Comparison of ENCODE assay signal across 8 mouse cellular contexts in the genomic region with DNA sequence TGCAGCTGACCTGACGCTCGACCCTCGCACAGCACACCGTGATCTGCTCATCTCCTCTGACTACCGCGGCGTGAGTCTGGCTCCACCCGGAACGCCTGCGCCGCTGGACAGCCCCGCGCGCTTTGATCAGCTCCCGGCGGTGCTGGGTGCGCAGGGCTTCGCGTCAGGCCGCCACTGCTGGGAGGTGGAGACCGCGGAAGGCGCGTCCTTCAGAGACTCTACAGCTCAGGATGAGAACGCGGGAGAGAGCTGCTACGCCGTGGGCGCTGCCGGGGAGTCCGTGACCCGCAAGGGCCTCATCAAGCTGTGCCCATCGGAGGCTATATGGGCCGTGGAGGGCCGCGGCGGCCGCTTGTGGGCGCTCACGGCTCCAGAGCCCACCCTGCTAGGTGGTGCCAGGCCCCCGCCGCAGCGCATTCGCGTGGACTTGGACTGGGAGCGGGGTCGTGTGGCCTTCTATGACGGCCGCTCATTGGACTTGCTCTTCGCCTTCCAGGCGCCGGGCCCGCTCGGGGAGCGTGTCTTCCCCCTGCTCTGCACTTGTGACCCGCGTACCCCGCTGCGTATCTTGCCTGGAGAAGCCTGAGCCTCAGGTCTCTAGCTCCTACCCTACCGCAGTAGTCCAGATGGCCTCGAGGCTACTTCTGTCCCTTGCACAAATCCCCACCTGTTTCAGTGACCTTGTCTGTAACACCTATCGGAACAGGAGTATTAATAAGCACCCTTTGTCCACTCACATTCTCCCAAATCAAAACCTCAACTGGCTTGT. TPM values are rescaled to one million over a fixed set of nuclear protein-coding genes. Genes with fewer than 3 reads are reported as not detected.
A peak's percentile ranks its signal among the peaks of the same experiment; 100 is the strongest.
DNase-seq lines count a peak whose midpoint lies in the region; ATAC-seq and TF ChIP-seq lines count a peak whose summit lies in the region.

No protein-coding gene starts in this region.

- 3% methylated on average over 62 of the region's 62 CpGs for WGBS in spleen, adult 2 months
- WGBS in hindbrain, postnatal 0 days, result 1% methylated on average over 62 of the region's 62 CpGs
- WGBS in limb, embryonic 10.5 days, result 2% methylated on average over 62 of the region's 62 CpGs
- WGBS in midbrain, embryonic 14.5 days, result under 1% methylated on average over 62 of the region's 62 CpGs
- 2% methylated on average over 62 of the region's 62 CpGs for WGBS in stomach, postnatal 0 days

- no peak for TF ChIP-seq POLR2A in spleen, adult 2 months (IDR thresholded peaks at IDR 0.05; ENCODE audit: low read depth, low read length)

- peak overlapping the region; percentile 36 for H3K4me3 ChIP-seq in spleen, adult 2 months (ENCODE audit: extremely low read depth, insufficient read depth, insufficient read length)
- peak overlapping the region; percentile 44 for H3K4me3 ChIP-seq in hindbrain, postnatal 0 days (ENCODE audit: low read length)
- peak overlapping the region; percentile 60 for H3K4me3 ChIP-seq in limb, embryonic 10.5 days
- peak overlapping the region; percentile 53 for H3K4me3 ChIP-seq in midbrain, embryonic 14.5 days (replicated peaks; ENCODE audit: low read depth, low read length)
- H3K4me3 ChIP-seq in stomach, postnatal 0 days (ENCODE audit: low read depth, low read length), result peak overlapping the region; percentile 50

- H3K4me2 ChIP-seq in hindbrain, postnatal 0 days (ENCODE audit: low read depth, low read length), result peak overlapping the region; percentile 92
- H3K4me2 ChIP-seq in midbrain, embryonic 14.5 days (ENCODE audit: low read length), result peak overlapping the region; percentile 94
- H3K4me2 ChIP-seq in stomach, postnatal 0 days (replicated peaks; ENCODE audit: low read depth), result peak overlapping the region; percentile 96

- peaks cover 6% of the 10 kb centered on the region for H3K27me3 ChIP-seq in spleen, adult 2 months (ENCODE audit: control insufficient read depth, insufficient read depth, low read length)
- H3K27me3 ChIP-seq in hindbrain, postnatal 0 days (ENCODE audit: insufficient read depth, low read length), result peaks cover 6% of the 10 kb centered on the region; the same call in 1 of the 2 replicates
- peaks cover 57% of the 10 kb centered on the region for H3K27me3 ChIP-seq in limb, embryonic 10.5 days (ENCODE audit: low read depth, poor library complexity, severe bottlenecking)
- peaks cover 24% of the 10 kb centered on the region for H3K27me3 ChIP-seq in midbrain, embryonic 14.5 days (ENCODE audit: control insufficient read depth, insufficient read depth, low read length)
- no peaks in the 10 kb centered on the region; the same call in 1 of the 2 replicates for H3K27me3 ChIP-seq in stomach, postnatal 0 days (ENCODE audit: control insufficient read depth, insufficient read depth, low read length)

- peaks cover 3% of the 10 kb centered on the region; the same call in 1 of the 2 replicates for H3K4me1 ChIP-seq in spleen, adult 2 months (ENCODE audit: control insufficient read depth, insufficient read depth, insufficient read length)
- peaks cover 19% of the 10 kb centered on the region for H3K4me1 ChIP-seq in hindbrain, postnatal 0 days (ENCODE audit: insufficient read depth, low read length)
- H3K4me1 ChIP-seq in limb, embryonic 10.5 days, result peaks cover 49% of the 10 kb centered on the region
- peaks cover 16% of the 10 kb centered on the region for H3K4me1 ChIP-seq in midbrain, embryonic 14.5 days (ENCODE audit: control insufficient read depth, insufficient read depth, low read length)
- no peaks in the 10 kb centered on the region for H3K4me1 ChIP-seq in stomach, postnatal 0 days (replicated peaks; ENCODE audit: control insufficient read depth, insufficient read depth)

- no peak overlapping the region for H3K27ac ChIP-seq in spleen, adult 2 months (ENCODE audit: insufficient read depth, low read length)
- H3K27ac ChIP-seq in hindbrain, postnatal 0 days, result peak overlapping the region; percentile 78
- peak overlapping the region; percentile 77 for H3K27ac ChIP-seq in limb, embryonic 10.5 days
- peak overlapping the region; percentile 80 for H3K27ac ChIP-seq in midbrain, embryonic 14.5 days (replicated peaks; ENCODE audit: low read depth, low read length)
- H3K27ac ChIP-seq in stomach, postnatal 0 days (replicated peaks), result no peak overlapping the region; the same call in 1 of the 2 replicates

- H3K36me3 ChIP-seq in spleen, adult 2 months (ENCODE audit: control insufficient read depth, insufficient read depth, low read length), result peaks cover 12% of the 10 kb centered on the region
- peaks cover 5% of the 10 kb centered on the region for H3K36me3 ChIP-seq in hindbrain, postnatal 0 days (ENCODE audit: insufficient read depth, low read length)
- peaks cover 16% of the 10 kb centered on the region for H3K36me3 ChIP-seq in limb, embryonic 10.5 days
- H3K36me3 ChIP-seq in midbrain, embryonic 14.5 days (ENCODE audit: control insufficient read depth, insufficient read depth, low read length), result peaks cover 17% of the 10 kb centered on the region
- H3K36me3 ChIP-seq in stomach, postnatal 0 days (ENCODE audit: control insufficient read depth, insufficient read depth, low read length), result no peaks in the 10 kb centered on the region

- H3K9me3 ChIP-seq in hindbrain, postnatal 0 days (ENCODE audit: low read length), result no peaks in the 10 kb centered on the region
- no peaks in the 10 kb centered on the region for H3K9me3 ChIP-seq in limb, embryonic 10.5 days (replicated peaks)
- no peaks in the 10 kb centered on the region for H3K9me3 ChIP-seq in midbrain, embryonic 14.5 days (ENCODE audit: control insufficient read depth, low read length)
- no peaks in the 10 kb centered on the region for H3K9me3 ChIP-seq in stomach, postnatal 0 days (ENCODE audit: control insufficient read depth, low read length)

- DNase-seq in spleen, adult 2 months (ENCODE audit: low read depth in 1 of 2, low spot score in 2 of 2), result peak in 1 of 2 experiments; percentile 18
- no peak for DNase-seq in spleen, adult 12 weeks (ENCODE audit: low spot score)
- DNase-seq in cerebellum, postnatal 4 days (ENCODE audit: low spot score in 2 of 2), result peak; percentile 49 to 70
- peak; percentile 23 to 28 for DNase-seq in gastrocnemius, adult 8-10 months (ENCODE audit: low spot score in 2 of 2)
- peak; percentile 79 for DNase-seq in hindbrain, postnatal 0 days (ENCODE audit: low spot score)
- DNase-seq in limb, embryonic 10.5 days (ENCODE audit: low spot score), result peak; percentile 75
- DNase-seq in midbrain, embryonic 14.5 days, result peak; percentile 81
- DNase-seq in stomach, postnatal 0 days (ENCODE audit: low spot score), result peak; percentile 59

- no peak for TF ChIP-seq CTCF in spleen, adult 2 months (IDR thresholded peaks at IDR 0.05; ENCODE audit: extremely low read depth, insufficient read depth, insufficient read length, insufficient replicate concordance)
- TF ChIP-seq CTCF in hindbrain, postnatal 0 days (IDR thresholded peaks at IDR 0.05; ENCODE audit: low read depth), result peak; percentile 50
- TF ChIP-seq CTCF in stomach, postnatal 0 days (IDR thresholded peaks at IDR 0.05; ENCODE audit: low read depth), result peak; percentile 54

- TF ChIP-seq EP300 in stomach, postnatal 0 days (optimal IDR thresholded peaks at IDR 0.05), result no peak

- peak overlapping the region; percentile 74 for H3K9ac ChIP-seq in hindbrain, postnatal 0 days (replicated peaks; ENCODE audit: low read length)
- peak overlapping the region; percentile 77 for H3K9ac ChIP-seq in midbrain, embryonic 14.5 days (replicated peaks; ENCODE audit: low read length)
- H3K9ac ChIP-seq in stomach, postnatal 0 days (ENCODE audit: low read length), result peak overlapping the region; percentile 63

- peak; percentile 65 for ATAC-seq in hindbrain, postnatal 0 days
- ATAC-seq in midbrain, embryonic 14.5 days (ENCODE audit: low FRiP score, low TSS enrichment), result peak; percentile 55
- no peak for ATAC-seq in stomach, postnatal 0 days (ENCODE audit: low FRiP score, low TSS enrichment)

RNA-seq across cellular contexts. Expression of a gene that starts 4.3 kb away (rescaled TPM):
- polyA plus RNA-seq in spleen, adult 2 months (2012; rRNA removed), result 36.3 and 36.9 TPM in 2 replicates
- total RNA-seq in gastrocnemius, adult 8-10 months (2022), result 10 to 100 TPM; 53.7 to 69.7 (median 62.4) TPM
- total RNA-seq in hindbrain, postnatal 0 days (2014; rRNA removed), result 28.4 and 28.5 TPM in 2 replicates
- polyA plus RNA-seq in hindbrain, postnatal 0 days (2015; fragmentation: Nextera tagmentation; extraction: Ambion mirVana), result 143 and 145 TPM in 2 replicates
- 152 and 174 TPM in 2 replicates for polyA plus RNA-seq in limb, embryonic 10.5 days (2016; fragmentation: Nextera tagmentation; extraction: Ambion mirVana)
- polyA plus RNA-seq in midbrain, embryonic 14.5 days (2014; fragmentation: Nextera tagmentation; extraction: Ambion mirVana), result 176 and 215 TPM in 2 replicates
- 77.9 and 79.7 TPM in 2 replicates for polyA plus RNA-seq in stomach, postnatal 0 days (2015; fragmentation: Nextera tagmentation; extraction: Ambion mirVana)

RNA-seq across cellular contexts. Expression of a gene that starts 4.5 kb away (rescaled TPM):
- polyA plus RNA-seq in spleen, adult 2 months (2012; rRNA removed), result 0.20 and 0.23 TPM in 2 replicates
- total RNA-seq in gastrocnemius, adult 8-10 months (2022), result 1 to 10 TPM in 1 of 4 experiments, under 1 TPM in 2, not detected in 1; 0.18 to 1.1 (median 0.75) TPM
- total RNA-seq in hindbrain, postnatal 0 days (2014; rRNA removed), result 4.2 and 6.1 TPM in 2 replicates
- 2.5 and 3.6 TPM in 2 replicates for polyA plus RNA-seq in hindbrain, postnatal 0 days (2015; fragmentation: Nextera tagmentation; extraction: Ambion mirVana)
- polyA plus RNA-seq in limb, embryonic 10.5 days (2016; fragmentation: Nextera tagmentation; extraction: Ambion mirVana), result 0.13 and 0.45 TPM in 2 replicates
- 1.1 and 1.7 TPM in 2 replicates for polyA plus RNA-seq in midbrain, embryonic 14.5 days (2014; fragmentation: Nextera tagmentation; extraction: Ambion mirVana)
- 48.9 and 53.1 TPM in 2 replicates for polyA plus RNA-seq in stomach, postnatal 0 days (2015; fragmentation: Nextera tagmentation; extraction: Ambion mirVana)

RNA-seq across cellular contexts. Expression of a gene that starts 11.1 kb away (rescaled TPM):
- polyA plus RNA-seq in spleen, adult 2 months (2012; rRNA removed), result 19.0 and 23.5 TPM in 2 replicates
- total RNA-seq in gastrocnemius, adult 8-10 months (2022), result 10 to 100 TPM; 17.7 to 22.3 (median 20.0) TPM
- total RNA-seq in hindbrain, postnatal 0 days (2014; rRNA removed), result 45.0 and 52.7 TPM in 2 replicates
- polyA plus RNA-seq in hindbrain, postnatal 0 days (2015; fragmentation: Nextera tagmentation; extraction: Ambion mirVana), result 49.3 and 51.2 TPM in 2 replicates
- 107 and 114 TPM in 2 replicates for polyA plus RNA-seq in limb, embryonic 10.5 days (2016; fragmentation: Nextera tagmentation; extraction: Ambion mirVana)
- polyA plus RNA-seq in midbrain, embryonic 14.5 days (2014; fragmentation: Nextera tagmentation; extraction: Ambion mirVana), result 64.7 and 69.4 TPM in 2 replicates
- polyA plus RNA-seq in stomach, postnatal 0 days (2015; fragmentation: Nextera tagmentation; extraction: Ambion mirVana), result 49.4 and 58.6 TPM in 2 replicates

RNA-seq across cellular contexts. Expression of a gene that starts 11.2 kb away (rescaled TPM):
- 0.31 and 0.57 TPM in 2 replicates for polyA plus RNA-seq in spleen, adult 2 months (2012; rRNA removed)
- 10 to 100 TPM; 17.9 to 22.6 (median 20.6) TPM for total RNA-seq in gastrocnemius, adult 8-10 months (2022)
- total RNA-seq in hindbrain, postnatal 0 days (2014; rRNA removed), result 1.3 and 3.2 TPM in 2 replicates
- 3.4 and 4.0 TPM in 2 replicates for polyA plus RNA-seq in hindbrain, postnatal 0 days (2015; fragmentation: Nextera tagmentation; extraction: Ambion mirVana)
- polyA plus RNA-seq in limb, embryonic 10.5 days (2016; fragmentation: Nextera tagmentation; extraction: Ambion mirVana), result 8.9 and 9.5 TPM in 2 replicates
- 2.9 and 6.1 TPM in 2 replicates for polyA plus RNA-seq in midbrain, embryonic 14.5 days (2014; fragmentation: Nextera tagmentation; extraction: Ambion mirVana)
- 4.5 and 5.2 TPM in 2 replicates for polyA plus RNA-seq in stomach, postnatal 0 days (2015; fragmentation: Nextera tagmentation; extraction: Ambion mirVana)

RNA-seq across cellular contexts. Expression of a gene that starts 33.8 kb away (rescaled TPM):
- polyA plus RNA-seq in spleen, adult 2 months (2012; rRNA removed), result not detected in 2 replicates
- total RNA-seq in gastrocnemius, adult 8-10 months (2022), result not detected
- total RNA-seq in hindbrain, postnatal 0 days (2014; rRNA removed), result not detected in 2 replicates
- polyA plus RNA-seq in hindbrain, postnatal 0 days (2015; fragmentation: Nextera tagmentation; extraction: Ambion mirVana), result 0.23 and 0.26 TPM in 2 replicates
- polyA plus RNA-seq in limb, embryonic 10.5 days (2016; fragmentation: Nextera tagmentation; extraction: Ambion mirVana), result not detected in 2 replicates
- 0.32 and 0.76 TPM in 2 replicates for polyA plus RNA-seq in midbrain, embryonic 14.5 days (2014; fragmentation: Nextera tagmentation; extraction: Ambion mirVana)
- not detected in 2 replicates for polyA plus RNA-seq in stomach, postnatal 0 days (2015; fragmentation: Nextera tagmentation; extraction: Ambion mirVana)

Comparison
In these comparisons a context has a peak if more than half of its experiments do, and no peak if none do; other contexts are left out.
1. H3K27ac ChIP-seq: peak in hindbrain, postnatal 0 days (single experiment), limb, embryonic 10.5 days (single experiment) and midbrain, embryonic 14.5 days (single experiment); none in spleen, adult 2 months (single experiment) and stomach, postnatal 0 days (single experiment).
2. RNA of a gene that starts 4.5 kb away (polyA plus RNA-seq): 48.9 to 53.1 TPM in stomach, postnatal 0 days; 2.5 to 3.6 TPM in hindbrain, postnatal 0 days, 1.1 to 1.7 TPM in midbrain, embryonic 14.5 days, 0.13 to 0.45 TPM in limb, embryonic 10.5 days and 0.20 to 0.23 TPM in spleen, adult 2 months; every median in the first group is over 10 times any median in the second.
3. Peak in every context shown above with its lines, with median percentiles within 50 percentile points of each other: H3K4me3 ChIP-seq, H3K4me2 ChIP-seq and H3K9ac ChIP-seq.